Mouse (Mus musculus) heart, adult 2 months (tissue): Measurements from ENCODE around the gene Col1a1.

Experiments used
- CTCF ChIP-seq: fragments of 200-600 bp; IDR thresholded peaks from 2 replicates; pipeline ENCODE4 v1.8.1; 2022; ENCODE audit warnings: antibody characterized with exemption, mild to moderate bottlenecking, moderate library complexity
- EP300 ChIP-seq: fragments of 200-500 bp; IDR thresholded peaks from 2 replicates; pipeline ENCODE4 v1.6.1; 2011; ENCODE audit warnings: low read depth, low read length, control low read depth; ENCODE audit not compliant: insufficient read depth
- POLR2A ChIP-seq: fragments of 200-500 bp; IDR thresholded peaks from 2 replicates; pipeline ENCODE4 v1.6.1; 2011; ENCODE audit warnings: mild to moderate bottlenecking, low read depth, low read length, control low read depth; ENCODE audit not compliant: insufficient read depth

GRCm38 (mm10) chr11:94929599-94929998, 6.4 kb upstream of the Col1a1 start:
- TF ChIP-seq EP300 (no peak), CTCF (no peak), POLR2A (no peak)
